Mouse (Mus musculus) liver, adult 2 months (tissue): ENCODE data around the gene Prickle2.

Source experiments
- CTCF ChIP-seq: fragments of 200-500 bp; IDR thresholded peaks from 2 replicates; pipeline ENCODE4 v1.5.1; 2011; ENCODE audit warnings: low read depth, low read length, control low read depth
- POLR2A ChIP-seq: fragments of 200-500 bp; IDR thresholded peaks from 2 replicates; pipeline ENCODE4 v1.6.1; 2011; ENCODE audit warnings: low read length, control low read depth; ENCODE audit not compliant: insufficient read depth; ENCODE audit errors: extremely low read depth

DNA sequence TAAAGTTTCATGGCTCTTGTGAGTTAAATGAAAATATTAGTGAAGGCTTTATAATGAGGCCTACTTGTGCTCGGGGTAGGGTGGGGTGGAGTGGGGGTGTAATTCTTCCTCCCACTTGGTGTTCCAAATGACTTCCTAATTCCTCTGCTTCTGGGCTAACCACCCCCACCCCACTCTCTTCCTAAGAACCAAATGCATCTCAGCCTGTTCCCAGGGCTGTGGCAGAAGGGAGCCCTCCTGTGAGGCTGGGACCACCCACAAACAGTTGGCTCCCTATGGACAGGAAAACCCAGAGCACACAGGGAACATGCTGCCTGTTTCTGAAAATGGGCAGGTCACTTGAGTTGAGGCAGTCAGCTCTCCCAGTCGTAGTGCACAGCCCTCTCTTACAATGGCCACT is 100.8 kb downstream of the Prickle2 start:
- TF ChIP-seq CTCF = no peak
- no peak for TF ChIP-seq POLR2A
